Mouse (Mus musculus) lung, embryonic 15.5 days (tissue): ENCODE measurements around the gene Crtam. TPM values are rescaled to one million over a fixed set of nuclear protein-coding genes. Genes with fewer than 3 reads are reported as not detected.

Experiments
- ATAC-seq: fragments of 200-750 bp; cut with Nextera tagmentation; 2 replicates; pipeline ENCODE4 v1.8.0; 2017; ENCODE audit warnings: moderate number of reproducible peaks, borderline replicate concordance; ENCODE audit not compliant: low FRiP score, low TSS enrichment; ENCODE audit errors: extremely low read depth
- H3K27ac ChIP-seq: fragments of 300-500 bp; sonication (generic); 2 replicates; pipeline ENCODE4 v1.5.1; 2015; ENCODE audit warnings: moderate library complexity, mild to moderate bottlenecking, inconsistent platforms
- H3K27me3 ChIP-seq: fragments of 300-500 bp; sonication (generic); 2 replicates; pipeline ENCODE4 v1.6.1; 2015; ENCODE audit warnings: inconsistent platforms
- H3K36me3 ChIP-seq: fragments of 300-500 bp; sonication (generic); 2 replicates; pipeline ENCODE4 v1.6.1; 2015; ENCODE audit warnings: inconsistent platforms
- H3K4me1 ChIP-seq: fragments of 300-500 bp; sonication (generic); 2 replicates; pipeline ENCODE4 v1.6.1; 2015; ENCODE audit warnings: inconsistent platforms
- H3K4me2 ChIP-seq: fragments of 300-500 bp; sonication (generic); 2 replicates; pipeline ENCODE4 v1.6.1; 2015; ENCODE audit warnings: inconsistent platforms, mild to moderate bottlenecking, moderate library complexity
- H3K4me3 ChIP-seq: fragments of 300-500 bp; sonication (generic); 2 replicates; pipeline ENCODE4 v1.5.1; 2015; ENCODE audit warnings: mild to moderate bottlenecking, inconsistent platforms
- H3K9ac ChIP-seq: fragments of 300-500 bp; sonication (generic); 2 replicates; pipeline ENCODE4 v1.6.1; 2015; ENCODE audit warnings: inconsistent platforms
- H3K9me3 ChIP-seq: fragments of 300-500 bp; sonication (generic); 2 replicates; pipeline ENCODE4 v1.6.1; 2016; ENCODE audit warnings: inconsistent platforms
- WGBS: fragments of 180-500 bp; shearing (Covaris S2); methylation state at CpG from one replicate; pipeline ENCODE4 v1.1.7; 2015; 5-methylcytosine and 5-hydroxymethylcytosine counted together
- polyA plus RNA-seq: library from polyadenylated mRNA; unstranded; fragments of >200 nt; fragmentation: Nextera tagmentation; extraction: Ambion mirVana; gene quantifications from 2 replicates; pipeline ENCODE4 v1.2.1, GENCODE M21; 2015

The Crtam gene
- polyA plus RNA-seq, 1 experiment from 2014 or later, result not detected

- Histone ChIP-seq H3K27me3 (no peaks in the 10 kb centered on the region), H3K9me3 (no peaks in the 10 kb centered on the region), H3K4me1 (no peaks in the 10 kb centered on the region), H3K9ac (no peak overlapping the region), H3K27ac (no peak overlapping the region), H3K4me2 (no peak overlapping the region), H3K4me3 (no peak overlapping the region), H3K36me3 (no peaks in the 10 kb centered on the region)
- WGBS, result 89% methylated on average over 6 of the region's 6 CpGs
- ATAC-seq, result no peak
These were observed 56.0 kb downstream of the Crtam start for GRCm38 (mm10) chr9:40948473-40948872.

- no peak overlapping the region for H3K4me3 ChIP-seq
- no peak overlapping the region for H3K9ac ChIP-seq
- no peak overlapping the region for H3K4me2 ChIP-seq
- no peaks in the 10 kb centered on the region for H3K4me1 ChIP-seq
- no peak for ATAC-seq
- H3K27ac ChIP-seq, result no peak overlapping the region
- no peaks in the 10 kb centered on the region for H3K27me3 ChIP-seq
- 42% methylated on average over 4 of the region's 4 CpGs for WGBS
- no peaks in the 10 kb centered on the region for H3K9me3 ChIP-seq
- no peaks in the 10 kb centered on the region for H3K36me3 ChIP-seq
These were observed 57.3 kb downstream of the Crtam start for GRCm38 (mm10) chr9:40947131-40947530.

GRCm38 (mm10) chr9:40937425-40937824 lies 67.0 kb downstream of the Crtam start:
- Histone ChIP-seq H3K9me3 (no peaks in the 10 kb centered on the region), H3K36me3 (no peaks in the 10 kb centered on the region), H3K27ac (no peak overlapping the region), H3K9ac (no peak overlapping the region), H3K4me2 (no peak overlapping the region), H3K4me1 (no peaks in the 10 kb centered on the region), H3K27me3 (no peaks in the 10 kb centered on the region), H3K4me3 (no peak overlapping the region)
- 66% methylated on average over 7 of the region's 7 CpGs for WGBS
- ATAC-seq, result no peak

GRCm38 (mm10) chr9:40933323-40933722 lies 71.1 kb downstream of the Crtam start:
- Histone ChIP-seq H3K4me1 (no peaks in the 10 kb centered on the region), H3K27me3 (no peaks in the 10 kb centered on the region), H3K4me3 (no peak overlapping the region), H3K36me3 (no peaks in the 10 kb centered on the region), H3K9ac (no peak overlapping the region), H3K27ac (no peak overlapping the region), H3K4me2 (no peak overlapping the region), H3K9me3 (no peaks in the 10 kb centered on the region)
- no peak for ATAC-seq
- 55% methylated on average over 3 of the region's 3 CpGs for WGBS

GRCm38 (mm10) chr9:40927351-40927980 lies 77.0 kb downstream of the Crtam start:
- Histone ChIP-seq H3K4me1 (no peaks in the 10 kb centered on the region), H3K27ac (no peak overlapping the region), H3K9ac (no peak overlapping the region), H3K4me3 (no peak overlapping the region), H3K36me3 (no peaks in the 10 kb centered on the region), H3K9me3 (no peaks in the 10 kb centered on the region), H3K4me2 (no peak overlapping the region), H3K27me3 (no peaks in the 10 kb centered on the region)
- 56% methylated on average over 17 of the region's 17 CpGs for WGBS
- ATAC-seq, result no peak

Other genes with a start within 250 kb of the Crtam start
- 2,564 and 2,677 TPM in 2 replicates for gene Hspa8, start 203.6 kb downstream of the Crtam start, polyA plus RNA-seq
- gene Bsx, start 130.5 kb downstream of the Crtam start, polyA plus RNA-seq, result not detected in 2 replicates
- 0.18 and 0.24 TPM in 2 replicates for gene Jhy, start 40.5 kb downstream of the Crtam start, polyA plus RNA-seq
- gene Ubash3b, start 157.1 kb upstream of the Crtam start, polyA plus RNA-seq, result 5.5 and 6.3 TPM in 2 replicates